19 mouse cellular contexts compared by ENCODE assay signal in genomic region chr2:180775641-180776040, GRCm38 (mm10). TPM values are rescaled to one million over a fixed set of nuclear protein-coding genes. Genes with fewer than 3 reads are reported as not detected.
DNase-seq lines count a peak whose midpoint lies in the region; ATAC-seq and TF ChIP-seq lines count a peak whose summit lies in the region.
"Had no signal": no experiment of that assay in that cellular context is flagged by ENCODE, and none has a peak within 500 bp of the region (broad histone marks: within the 10 kb centered on the region; RNA-seq: fewer than 3 reads in every experiment).

No protein-coding gene starts in this region.

- no peak for TF ChIP-seq CTCF in E14TG2a.4 (conservative IDR thresholded peaks at IDR 0.05; ENCODE audit: low read length)
- TF ChIP-seq CTCF in gastrocnemius, adult 2 months (IDR thresholded peaks at IDR 0.05): no peak

- H3K4me1 ChIP-seq in E14TG2a.4 (replicated peaks; ENCODE audit: low read depth, low read length): peaks cover 61% of the 10 kb centered on the region
- H3K4me1 ChIP-seq in embryonic facial prominence, embryonic 10.5 days: peaks cover 12% of the 10 kb centered on the region
- H3K4me1 ChIP-seq in hindbrain, embryonic 12.5 days: peaks cover 9% of the 10 kb centered on the region
- H3K4me1 ChIP-seq in midbrain, embryonic 12.5 days: peaks cover 10% of the 10 kb centered on the region; the same call in 1 of the 2 replicates

- intact Hi-C loops in gastrocnemius, adult 2 months (cut with DNase I): no loop called here

- peaks cover 78% of the 10 kb centered on the region for H3K27me3 ChIP-seq in E14TG2a.4 (ENCODE audit: insufficient read depth, low read length)
- peaks cover 95% of the 10 kb centered on the region for H3K27me3 ChIP-seq in embryonic facial prominence, embryonic 10.5 days (replicated peaks; ENCODE audit: low read depth, poor library complexity, severe bottlenecking)
- peaks cover 88% of the 10 kb centered on the region for H3K27me3 ChIP-seq in hindbrain, embryonic 12.5 days
- peaks cover 86% of the 10 kb centered on the region for H3K27me3 ChIP-seq in midbrain, embryonic 12.5 days

- 2% methylated on average over 15 of the region's 15 CpGs for WGBS in embryonic facial prominence, embryonic 10.5 days
- 6% methylated on average over 15 of the region's 15 CpGs for WGBS in hindbrain, embryonic 12.5 days
- 2% methylated on average over 15 of the region's 15 CpGs for WGBS in midbrain, embryonic 12.5 days

- peak; percentile 14 for DNase-seq in embryonic facial prominence, embryonic 10.5 days (ENCODE audit: low spot score)
- no peak for DNase-seq in frontal cortex, adult 2 months (ENCODE audit: extremely low spot score in 1 of 2, low spot score in 1 of 2)
- DNase-seq in retina, embryonic 14.5 days (ENCODE audit: low spot score): no peak
- DNase-seq in adrenal gland, adult 18-20 months (ENCODE audit: low spot score in 2 of 2): no peak
- DNase-seq in gastrocnemius, adult 2 months: no peak
- DNase-seq: cerebellum, postnatal 25 days; gastrocnemius, postnatal 14 days; heart, postnatal 14 days; lung, adult 2 months; lung, postnatal 4 days had no signal

- H3K9ac ChIP-seq in hindbrain, embryonic 12.5 days: no peak overlapping the region
- peak overlapping the region; percentile 16; the same call in 1 of the 2 replicates for H3K9ac ChIP-seq in midbrain, embryonic 12.5 days (replicated peaks)

- peak overlapping the region; percentile 52; the same call in 1 of the 2 replicates for H3K4me2 ChIP-seq in hindbrain, embryonic 12.5 days (replicated peaks)
- peak overlapping the region; percentile 48 for H3K4me2 ChIP-seq in midbrain, embryonic 12.5 days (replicated peaks)

- no peak overlapping the region for H3K27ac ChIP-seq in embryonic facial prominence, embryonic 10.5 days (replicated peaks)
- H3K27ac ChIP-seq in hindbrain, embryonic 12.5 days: no peak overlapping the region
- peak overlapping the region; percentile 30; the same call in 1 of the 2 replicates for H3K27ac ChIP-seq in midbrain, embryonic 12.5 days (replicated peaks)
- H3K27ac ChIP-seq in gastrocnemius, adult 2 months: no peak overlapping the region
- H3K27ac ChIP-seq: kidney, postnatal 0 days had no signal

- ATAC-seq in hindbrain, embryonic 12.5 days (ENCODE audit: low FRiP score): no peak
- no peak for ATAC-seq in midbrain, embryonic 12.5 days (ENCODE audit: low FRiP score, low read depth)
- ATAC-seq: intestine, embryonic 16.5 days had no signal

- peak overlapping the region; percentile 70 for H3K4me3 ChIP-seq in E14TG2a.4 (replicated peaks; ENCODE audit: low read length)
- peak overlapping the region; percentile 46; the same call in 1 of the 2 replicates for H3K4me3 ChIP-seq in embryonic facial prominence, embryonic 10.5 days
- H3K4me3 ChIP-seq in hindbrain, embryonic 12.5 days: peak overlapping the region; percentile 30
- peak overlapping the region; percentile 38 for H3K4me3 ChIP-seq in midbrain, embryonic 12.5 days
- H3K4me3 ChIP-seq in gastrocnemius, adult 2 months: no peak overlapping the region

- peaks cover 7% of the 10 kb centered on the region; the same call in 1 of the 2 replicates for H3K9me3 ChIP-seq in E14TG2a.4 (ENCODE audit: low read length)
- H3K9me3 ChIP-seq in embryonic facial prominence, embryonic 10.5 days: no peaks in the 10 kb centered on the region
- H3K9me3 ChIP-seq in hindbrain, embryonic 12.5 days (replicated peaks): no peaks in the 10 kb centered on the region
- H3K9me3 ChIP-seq in midbrain, embryonic 12.5 days: no peaks in the 10 kb centered on the region
- H3K9me3 ChIP-seq: G1E had no signal

- no peaks in the 10 kb centered on the region for H3K36me3 ChIP-seq in E14TG2a.4 (ENCODE audit: insufficient read depth, low read length)
- H3K36me3 ChIP-seq in embryonic facial prominence, embryonic 10.5 days (replicated peaks): no peaks in the 10 kb centered on the region
- H3K36me3 ChIP-seq in hindbrain, embryonic 12.5 days: no peaks in the 10 kb centered on the region
- no peaks in the 10 kb centered on the region for H3K36me3 ChIP-seq in midbrain, embryonic 12.5 days
- H3K36me3 ChIP-seq: G1E had no signal

RNA-seq across cellular contexts. Expression of gene Bhlhe23, which starts 1.1 kb away (rescaled TPM):
- polyA plus RNA-seq in embryonic facial prominence, embryonic 10.5 days (2016; fragmentation: Nextera tagmentation; extraction: Ambion mirVana): 1.2 and 1.9 TPM in 2 replicates
- 2.3 and 3.3 TPM in 2 replicates for polyA plus RNA-seq in hindbrain, embryonic 12.5 days (2016; fragmentation: Nextera tagmentation; extraction: Ambion mirVana)
- polyA plus RNA-seq in midbrain, embryonic 12.5 days (2016; fragmentation: Nextera tagmentation; extraction: Ambion mirVana): 26.0 and 29.3 TPM in 2 replicates
- polyA plus RNA-seq in frontal cortex, adult 2 months (2012; rRNA removed): 0.04 and 0.08 TPM in 2 replicates
- total RNA-seq in adrenal gland, adult 18-20 months (2021): not detected
- total RNA-seq in gastrocnemius, adult 2 months (2021): not detected
- total RNA-seq: gastrocnemius, postnatal 14 days; heart, postnatal 14 days; layer of hippocampus, adult 8-10 months; liver, adult 2 months had no signal
- polyA plus RNA-seq: G1E; intestine, embryonic 16.5 days; kidney, postnatal 0 days; liver, adult 2 months; lung, adult 2 months had no signal

RNA-seq across cellular contexts. Expression of gene Slc17a9, which starts 50.6 kb away (rescaled TPM):
- polyA plus RNA-seq in embryonic facial prominence, embryonic 10.5 days (2016; fragmentation: Nextera tagmentation; extraction: Ambion mirVana): 0.38 and 0.66 TPM in 2 replicates
- 0.53 and 0.80 TPM in 2 replicates for polyA plus RNA-seq in hindbrain, embryonic 12.5 days (2016; fragmentation: Nextera tagmentation; extraction: Ambion mirVana)
- 0.17 and 0.22 TPM in 2 replicates for polyA plus RNA-seq in midbrain, embryonic 12.5 days (2016; fragmentation: Nextera tagmentation; extraction: Ambion mirVana)
- 1.00 and 1.1 TPM in 2 replicates for polyA plus RNA-seq in frontal cortex, adult 2 months (2012; rRNA removed)
- total RNA-seq in adrenal gland, adult 18-20 months (2021): 1 to 10 TPM; 1.5 TPM
- under 1 TPM in 1 of 2 experiments, not detected in 1; 0.33 TPM for total RNA-seq in gastrocnemius, adult 2 months (2021)
- polyA plus RNA-seq: embryonic facial prominence, embryonic 11.5 days had no signal
